26 mouse cellular contexts compared by ENCODE assay signal in genomic region chr4:136653692-136654234, GRCm38 (mm10). TPM values are rescaled to one million over a fixed set of nuclear protein-coding genes. Genes with fewer than 3 reads are reported as not detected.
A peak's percentile ranks its signal among the peaks of the same experiment; 100 is the strongest.
DNase-seq lines count a peak whose midpoint lies in the region; ATAC-seq lines count a peak whose summit lies in the region.
"Had no signal": no experiment of that assay in that cellular context is flagged by ENCODE, and none has a peak within 500 bp of the region (broad histone marks: within the 10 kb centered on the region; RNA-seq: fewer than 3 reads in every experiment).

No protein-coding gene starts in this region.

- no peak for ATAC-seq in liver, embryonic 12.5 days
- 0 out of 2 replicates have a peak, but pooled peaks have one; percentile 15 for ATAC-seq in megakaryocyte progenitor cell, adult 5-6 weeks (replicated peaks; ENCODE audit: poor library complexity)
- ATAC-seq: inflammation-experienced regulatory T-cells, adult 6 months had no signal

- peaks cover 29% of the 10 kb centered on the region; the same call in 1 of the 2 replicates for H3K27me3 ChIP-seq in heart, embryonic 10.5 days (ENCODE audit: insufficient read depth, poor library complexity, severe bottlenecking)
- H3K27me3 ChIP-seq in liver, embryonic 12.5 days (replicated peaks): no peaks in the 10 kb centered on the region
- H3K27me3 ChIP-seq: lung, embryonic 15.5 days; neural tube, embryonic 13.5 days had no signal

- H3K27ac ChIP-seq in heart, embryonic 10.5 days: peak overlapping the region; percentile 47; the same call in 1 of the 2 replicates
- H3K27ac ChIP-seq in liver, embryonic 12.5 days: peak overlapping the region; percentile 39; the same call in 1 of the 2 replicates
- H3K27ac ChIP-seq: gastrocnemius, adult 2 months; left cerebral cortex, adult 2 months; lung, embryonic 15.5 days had no signal

- peaks cover 26% of the 10 kb centered on the region for H3K4me1 ChIP-seq in heart, embryonic 10.5 days
- H3K4me1 ChIP-seq in liver, embryonic 12.5 days: peaks cover 48% of the 10 kb centered on the region

- no peaks in the 10 kb centered on the region for H3K9me3 ChIP-seq in heart, embryonic 10.5 days
- H3K9me3 ChIP-seq in liver, embryonic 12.5 days (replicated peaks): no peaks in the 10 kb centered on the region
- H3K9me3 ChIP-seq: G1E; lung, embryonic 15.5 days; neural tube, embryonic 13.5 days had no signal

- no peak for DNase-seq in heart, embryonic 10.5 days (ENCODE audit: low spot score)
- DNase-seq in heart, adult 9 months (ENCODE audit: low spot score in 2 of 2): no peak
- no peak for DNase-seq in liver
- DNase-seq in MEL-GATA-1-ER (ENCODE audit: extremely low read depth, low read depth): peak; percentile 48
- no peak for DNase-seq in kidney, adult 11 months
- DNase-seq: adrenal gland, postnatal 25 days; cerebellum, adult 11-12 months; embryo, embryonic 11 days; gastrocnemius, adult 2 months; kidney, adult 8-10 months; kidney, postnatal 14 days; left cerebral cortex, postnatal 4 days; lung, postnatal 4 days; thymus, postnatal 25 days had no signal

- H3K9ac ChIP-seq in liver, embryonic 12.5 days: no peak overlapping the region; the same call in 1 of the 2 replicates
- H3K9ac ChIP-seq: lung, embryonic 15.5 days; neural tube, embryonic 13.5 days had no signal

- 70% methylated on average over 10 of the region's 10 CpGs for WGBS in heart, embryonic 10.5 days
- WGBS in liver, embryonic 12.5 days (ENCODE audit: insufficient replicate concordance): 31% methylated on average over 10 of the region's 10 CpGs

- peak overlapping the region; percentile 10; the same call in 1 of the 2 replicates for H3K4me2 ChIP-seq in liver, embryonic 12.5 days
- H3K4me2 ChIP-seq: lung, embryonic 15.5 days; neural tube, embryonic 13.5 days had no signal

- H3K4me3 ChIP-seq in heart, embryonic 10.5 days: no peak overlapping the region
- no peak overlapping the region for H3K4me3 ChIP-seq in liver, embryonic 12.5 days
- H3K4me3 ChIP-seq: gastrocnemius, adult 2 months; left cerebral cortex, adult 2 months; lung, embryonic 15.5 days; neural tube, embryonic 13.5 days had no signal

- peaks cover 12% of the 10 kb centered on the region; the same call in 1 of the 2 replicates for H3K36me3 ChIP-seq in heart, embryonic 10.5 days
- H3K36me3 ChIP-seq in liver, embryonic 12.5 days: no peaks in the 10 kb centered on the region
- H3K36me3 ChIP-seq: G1E; lung, embryonic 15.5 days had no signal

RNA-seq across cellular contexts. Expression of gene Lactbl1, which starts 31.3 kb away (rescaled TPM):
- polyA plus RNA-seq in heart, embryonic 10.5 days (2016; fragmentation: Nextera tagmentation; extraction: Ambion mirVana): not detected in 2 replicates
- polyA plus RNA-seq in liver, embryonic 12.5 days (2016; fragmentation: Nextera tagmentation; extraction: Ambion mirVana): not detected in 2 replicates
- total RNA-seq in megakaryocyte progenitor cell, adult 5-6 weeks (2015): 0.07 and 0.20 TPM in 2 replicates
- 0.03 and 0.08 TPM in 2 replicates for total RNA-seq in megakaryocyte progenitor cell, adult 5-6 weeks (2017)
- total RNA-seq: adrenal gland, postnatal 25 days; G1E; gastrocnemius, adult 2 months; granulocyte monocyte progenitor cell, adult 5-6 weeks; liver, adult 2 months had no signal
- polyA plus RNA-seq: embryonic facial prominence, embryonic 14.5 days; heart, postnatal 0 days; liver, adult 2 months; lung, embryonic 15.5 days; neural tube, embryonic 13.5 days; small intestine, adult 2 months had no signal

RNA-seq across cellular contexts. Expression of gene Tex46, which starts 43.5 kb away (rescaled TPM):
- not detected in 2 replicates for polyA plus RNA-seq in heart, embryonic 10.5 days (2016; fragmentation: Nextera tagmentation; extraction: Ambion mirVana)
- not detected in 2 replicates for polyA plus RNA-seq in liver, embryonic 12.5 days (2016; fragmentation: Nextera tagmentation; extraction: Ambion mirVana)
- total RNA-seq in megakaryocyte progenitor cell, adult 5-6 weeks (2015): not detected in 2 replicates
- total RNA-seq in megakaryocyte progenitor cell, adult 5-6 weeks (2017): not detected in 2 replicates
- total RNA-seq: adrenal gland, postnatal 25 days; G1E; gastrocnemius, adult 2 months; granulocyte monocyte progenitor cell, adult 5-6 weeks; left cerebral cortex, adult 2 months; left cerebral cortex, postnatal 4 days; liver, adult 2 months had no signal
- polyA plus RNA-seq: embryonic facial prominence, embryonic 14.5 days; G1E; heart, postnatal 0 days; inflammation-experienced regulatory T-cells, adult 6 months; liver, adult 2 months; lung, embryonic 15.5 days; neural tube, embryonic 13.5 days; small intestine, adult 2 months had no signal

RNA-seq across cellular contexts. Expression of gene Kdm1a, which starts 51.2 kb away (rescaled TPM):
- 31.5 and 50.1 TPM in 2 replicates for polyA plus RNA-seq in heart, embryonic 10.5 days (2016; fragmentation: Nextera tagmentation; extraction: Ambion mirVana)
- 31.3 and 31.9 TPM in 2 replicates for polyA plus RNA-seq in liver, embryonic 12.5 days (2016; fragmentation: Nextera tagmentation; extraction: Ambion mirVana)
- total RNA-seq in megakaryocyte progenitor cell, adult 5-6 weeks (2015): 35.7 and 46.3 TPM in 2 replicates
- total RNA-seq in megakaryocyte progenitor cell, adult 5-6 weeks (2017): 78.2 and 80.5 TPM in 2 replicates
